Mouse (Mus musculus) MEL (cell line): Measurements from ENCODE around the gene Cd209b.

ENCODE experiments used
- CTCF ChIP-seq, 3 experiments: IDR thresholded peaks in 2 of 3; conservative IDR thresholded peaks in 1 of 3; 2 replicates each; pipeline ENCODE4 v1.5.1; 2011 to 2012; ENCODE audit warnings: low read length in 3 of 3, low read depth in 2 of 3, mild to moderate bottlenecking in 2 of 3, improper control_type of control experiment in 1 of 3, inconsistent platforms in 1 of 3, mixed read lengths in 1 of 3, moderate library complexity in 1 of 3; ENCODE audit not compliant: control insufficient read depth in 1 of 3, insufficient read depth in 1 of 3, poor library complexity in 1 of 3, severe bottlenecking in 1 of 3
- MAZ ChIP-seq: IDR thresholded peaks from 2 replicates; pipeline ENCODE4 v1.6.1; 2012; ENCODE audit warnings: low read depth, mild to moderate bottlenecking, inconsistent platforms, low read length, improper control_type of control experiment
- NELFE ChIP-seq: IDR thresholded peaks from 2 replicates; pipeline ENCODE4 v1.6.1; 2011; ENCODE audit warnings: low read depth, low read length, improper control_type of control experiment

DNA sequence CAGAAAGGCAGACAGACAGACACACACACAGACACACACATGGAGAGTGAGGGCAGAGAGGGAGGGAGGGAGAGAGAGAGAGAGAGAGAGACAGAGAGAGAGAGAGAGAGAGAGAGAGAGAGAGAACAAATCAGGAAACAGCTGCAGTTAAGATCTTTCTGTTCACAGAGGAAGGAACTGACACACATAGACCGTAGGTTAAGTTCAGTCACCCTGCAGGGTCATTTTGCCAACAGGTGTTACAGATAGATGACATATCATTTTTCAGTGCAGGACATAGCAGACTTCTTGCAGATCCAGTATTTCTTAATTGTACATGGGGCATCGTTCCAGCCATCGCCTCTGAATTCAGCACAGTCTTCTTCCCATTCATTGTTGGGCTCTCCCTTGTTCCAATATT lies 13.4 kb upstream of the Cd209b start:
- TF ChIP-seq NELFE (no peak), CTCF (IDR thresholded peaks at IDR 0.05 in 2 of 3, conservative IDR thresholded peaks at IDR 0.05 in 1 of 3; ENCODE audit: control insufficient read depth in 1 of 3, insufficient read depth in 1 of 3, low read depth in 2 of 3, low read length in 3 of 3, poor library complexity in 1 of 3, severe bottlenecking in 1 of 3) (no peak), MAZ (no peak)
